Mouse (Mus musculus) heart, embryonic 16.5 days (tissue): ENCODE data around the gene Crabp2. TPM values are rescaled to one million over a fixed set of nuclear protein-coding genes. Genes with fewer than 3 reads are reported as not detected.
A peak's percentile ranks its signal among the peaks of the same experiment; 100 is the strongest.

Experiments used
- ATAC-seq: fragments of 200-750 bp; cut with Nextera tagmentation; replicated peaks from 2 replicates; pipeline ENCODE4 v1.8.0; 2017; ENCODE audit warnings: moderate number of reproducible peaks; ENCODE audit not compliant: insufficient read depth, low FRiP score; ENCODE audit errors: extremely low read depth
- H3K27ac ChIP-seq: fragments of 300-500 bp; sonication (generic); 2 replicates; pipeline ENCODE4 v1.5.1; 2014; ENCODE audit warnings: mild to moderate bottlenecking, low read length, control low read depth, moderate library complexity
- H3K27me3 ChIP-seq: fragments of 300-500 bp; sonication (generic); 2 replicates; pipeline ENCODE4 v1.6.1; 2014; ENCODE audit warnings: low read length, mixed read lengths; ENCODE audit not compliant: control insufficient read depth, insufficient read depth
- H3K36me3 ChIP-seq: fragments of 300-500 bp; sonication (generic); 2 replicates; pipeline ENCODE4 v1.6.1; 2014; ENCODE audit not compliant: control insufficient read depth, insufficient read depth
- H3K4me1 ChIP-seq: fragments of 300-500 bp; sonication (generic); 2 replicates; pipeline ENCODE4 v1.6.1; 2014; ENCODE audit warnings: low read length, mixed read lengths; ENCODE audit not compliant: control insufficient read depth, insufficient read depth
- H3K4me2 ChIP-seq: fragments of 300-500 bp; sonication (generic); 2 replicates; pipeline ENCODE4 v1.6.1; 2014; ENCODE audit warnings: low read depth, mild to moderate bottlenecking, control low read depth, low read length
- H3K4me3 ChIP-seq: fragments of 300-500 bp; sonication (generic); 2 replicates; pipeline ENCODE4 v1.5.1; 2014; ENCODE audit warnings: mild to moderate bottlenecking, control low read depth, low read length
- H3K9ac ChIP-seq: fragments of 300-500 bp; sonication (generic); 2 replicates; pipeline ENCODE4 v1.6.1; 2014; ENCODE audit warnings: low read length, control low read depth
- H3K9me3 ChIP-seq: fragments of 300-500 bp; sonication (generic); replicated peaks from 2 replicates; pipeline ENCODE4 v1.6.1; 2016; ENCODE audit warnings: low read length; ENCODE audit not compliant: control insufficient read depth
- WGBS: fragments of 180-500 bp; shearing (Covaris S2); extraction: QIAGEN DNeasy Blood & Tissue Kit; methylation state at CpG from one replicate; pipeline ENCODE4 v1.1.7; 2014; 5-methylcytosine and 5-hydroxymethylcytosine counted together
- polyA plus RNA-seq: library from polyadenylated mRNA; unstranded; fragments of >200 nt; fragmentation: Nextera tagmentation; extraction: Ambion mirVana; gene quantifications from 2 replicates; pipeline ENCODE4 v1.2.1, GENCODE M21; 2015

The Crabp2 gene
- polyA plus RNA-seq, 1 experiment from 2014 or later = 10.1 TPM

DNA sequence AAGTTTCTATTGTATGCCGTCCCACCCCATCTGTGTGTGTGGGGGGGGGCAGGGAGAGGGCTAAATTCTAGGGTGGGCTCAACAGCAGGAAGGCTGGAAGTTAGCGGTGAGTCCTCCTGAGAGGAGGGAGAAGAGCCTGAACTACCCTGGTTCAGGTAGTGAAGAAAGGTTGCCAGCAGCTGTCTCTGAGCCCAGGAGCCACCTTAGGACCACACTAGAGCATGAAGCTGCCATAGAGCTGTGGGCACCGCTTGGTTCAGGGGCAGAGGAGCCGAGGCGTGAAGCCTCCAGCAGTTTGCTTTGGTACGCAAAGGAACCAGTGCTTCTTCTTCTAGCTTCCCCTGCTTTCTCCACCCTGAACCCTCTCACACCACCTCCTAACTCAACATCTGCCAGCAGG, 35.2 kb downstream of the Crabp2 start:
- 57% methylated on average over 6 of the region's 6 CpGs for WGBS
- Histone ChIP-seq H3K4me1 (peaks cover 66% of the 10 kb centered on the region), H3K4me2 (peak overlapping the region; percentile 48), H3K27me3 (peaks cover 2% of the 10 kb centered on the region; the same call in 1 of the 2 replicates), H3K27ac (peak overlapping the region; percentile 93), H3K9me3 (no peaks in the 10 kb centered on the region), H3K4me3 (no peak overlapping the region), H3K9ac (peak overlapping the region; percentile 67), H3K36me3 (no peaks in the 10 kb centered on the region)
- ATAC-seq = no peak

DNA sequence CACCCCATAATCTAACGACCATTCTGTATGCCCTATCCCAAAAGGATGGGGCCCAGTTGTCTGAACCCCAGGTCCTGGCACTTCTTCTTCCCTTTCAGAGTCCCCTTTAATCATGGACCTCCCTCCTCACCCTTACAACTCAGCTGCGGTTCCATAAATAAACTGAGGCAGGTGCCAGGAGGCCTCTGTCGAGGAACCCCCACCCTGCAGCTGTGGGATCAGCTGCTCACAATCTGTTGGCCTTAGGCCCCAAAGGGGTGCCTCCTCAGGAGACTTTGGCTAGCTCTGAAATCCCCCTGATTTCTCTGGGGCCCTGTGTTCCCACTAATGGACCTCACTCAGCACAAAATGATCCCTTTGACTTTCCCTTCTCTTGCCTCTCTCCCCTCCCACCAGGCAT, 35.6 kb downstream of the Crabp2 start:
- H3K4me2 ChIP-seq = no peak overlapping the region
- no peaks in the 10 kb centered on the region for H3K9me3 ChIP-seq
- peak overlapping the region; percentile 93 for H3K27ac ChIP-seq
- WGBS = 21% methylated on average over 3 of the region's 3 CpGs
- no peak overlapping the region for H3K4me3 ChIP-seq
- no peak for ATAC-seq
- no peaks in the 10 kb centered on the region for H3K36me3 ChIP-seq
- peaks cover 5% of the 10 kb centered on the region for H3K27me3 ChIP-seq
- peaks cover 66% of the 10 kb centered on the region for H3K4me1 ChIP-seq
- H3K9ac ChIP-seq = no peak overlapping the region; the same call in 1 of the 2 replicates

DNA sequence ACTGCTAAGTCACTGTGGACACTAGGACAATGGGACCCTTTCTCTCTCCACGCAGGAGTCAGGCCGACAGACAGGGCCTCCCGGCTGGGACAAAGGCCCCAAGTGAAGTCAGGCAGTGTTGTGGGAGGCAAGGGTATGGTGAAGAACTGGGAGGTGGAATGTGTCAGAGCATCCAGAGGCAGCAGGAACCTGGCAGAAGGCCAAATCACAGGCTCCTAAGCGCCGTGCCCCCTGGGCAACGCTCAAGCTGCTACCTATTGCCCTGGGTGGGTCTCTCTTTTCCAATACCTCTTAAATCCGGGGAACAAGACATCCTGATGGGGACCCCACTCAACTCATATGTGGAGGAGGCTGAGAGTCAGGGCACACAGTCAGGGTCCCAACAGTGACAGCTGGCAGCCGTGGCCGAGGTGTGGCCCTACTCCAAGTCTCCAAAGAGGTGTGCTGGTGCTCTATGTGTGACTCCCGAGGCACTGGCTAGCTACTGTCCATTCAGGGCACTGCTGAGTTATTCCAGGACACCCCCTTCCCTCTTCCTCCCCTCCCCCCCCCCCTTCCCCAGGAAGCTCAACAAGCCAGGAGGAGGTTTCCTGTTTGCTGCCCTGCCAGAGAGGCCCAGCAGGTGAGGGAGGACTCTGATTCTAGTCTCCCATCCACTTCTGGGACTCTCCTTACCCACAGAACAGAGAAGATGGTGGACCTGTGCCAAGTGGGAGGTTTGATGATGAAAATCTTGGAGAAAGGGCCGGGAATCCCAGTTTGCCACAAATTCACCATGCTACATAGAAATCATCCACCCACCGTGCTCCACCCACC, 37.2 kb downstream of the Crabp2 start:
- H3K27me3 ChIP-seq = peaks cover 20% of the 10 kb centered on the region
- H3K4me3 ChIP-seq = no peak overlapping the region
- no peaks in the 10 kb centered on the region for H3K9me3 ChIP-seq
- H3K4me2 ChIP-seq = 0 out of 2 replicates have a peak overlapping the region, but pooled peaks have one; percentile 1
- H3K9ac ChIP-seq = peak overlapping the region; percentile 48
- peak overlapping the region; percentile 71 for H3K27ac ChIP-seq
- no peak for ATAC-seq
- no peaks in the 10 kb centered on the region for H3K36me3 ChIP-seq
- WGBS = 24% methylated on average over 12 of the region's 12 CpGs
- H3K4me1 ChIP-seq = peaks cover 66% of the 10 kb centered on the region

DNA sequence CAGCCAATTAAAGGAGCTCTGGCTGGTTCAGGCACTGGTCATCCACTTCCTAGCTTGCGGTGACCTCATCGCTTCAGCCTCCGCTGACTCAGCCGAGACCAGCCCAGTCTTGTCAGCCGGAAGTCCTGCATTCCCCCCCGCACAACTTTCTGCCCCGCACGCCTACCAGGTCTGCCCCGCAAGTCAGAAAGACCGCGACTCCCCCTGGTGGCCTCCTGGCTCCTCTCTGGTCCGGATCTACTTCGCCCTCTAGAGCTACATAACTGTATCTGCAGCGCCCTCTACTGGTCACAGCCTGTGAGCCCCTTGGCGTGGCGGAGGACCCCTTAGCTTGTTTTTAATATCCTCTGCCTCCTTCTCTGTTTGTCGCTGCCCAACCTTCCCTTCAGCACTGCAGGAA, 38.4 kb downstream of the Crabp2 start:
- peak overlapping the region; percentile 71 for H3K27ac ChIP-seq
- H3K4me1 ChIP-seq = peaks cover 58% of the 10 kb centered on the region
- peak; percentile 64 for ATAC-seq
- no peaks in the 10 kb centered on the region for H3K36me3 ChIP-seq
- peak overlapping the region; percentile 44 for H3K4me3 ChIP-seq
- WGBS = under 1% methylated on average over 17 of the region's 17 CpGs
- H3K27me3 ChIP-seq = peaks cover 26% of the 10 kb centered on the region
- peak overlapping the region; percentile 64 for H3K9ac ChIP-seq
- no peaks in the 10 kb centered on the region for H3K9me3 ChIP-seq
- peak overlapping the region; percentile 76 for H3K4me2 ChIP-seq

DNA sequence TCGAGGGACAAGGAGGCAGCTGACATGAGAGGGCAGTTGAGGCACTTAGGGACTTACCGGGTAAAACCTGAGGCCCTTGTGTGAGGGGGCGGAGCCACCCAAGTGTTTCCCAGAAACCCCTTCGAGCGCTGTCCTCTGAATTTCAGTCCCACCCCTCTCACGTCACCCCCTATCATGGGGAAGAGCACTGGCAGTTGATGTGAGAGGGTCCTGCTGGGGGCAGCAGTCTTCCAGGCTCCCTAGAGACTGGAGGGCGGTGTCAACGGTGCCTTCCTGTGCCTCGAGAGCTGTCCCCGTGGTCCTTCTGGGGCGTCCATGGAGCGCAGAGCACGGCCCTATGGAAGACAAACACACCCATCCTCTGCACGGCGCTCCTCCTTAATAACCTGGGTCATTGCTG, 39.2 kb downstream of the Crabp2 start:
- peak overlapping the region; percentile 44 for H3K4me3 ChIP-seq
- H3K27ac ChIP-seq = no peak overlapping the region; the same call in 1 of the 2 replicates
- peaks cover 51% of the 10 kb centered on the region for H3K4me1 ChIP-seq
- H3K36me3 ChIP-seq = no peaks in the 10 kb centered on the region
- under 1% methylated on average over 15 of the region's 15 CpGs for WGBS
- peak; percentile 49 for ATAC-seq
- H3K9me3 ChIP-seq = no peaks in the 10 kb centered on the region
- peaks cover 34% of the 10 kb centered on the region for H3K27me3 ChIP-seq
- H3K4me2 ChIP-seq = peak overlapping the region; percentile 76
- peak overlapping the region; percentile 64 for H3K9ac ChIP-seq

DNA sequence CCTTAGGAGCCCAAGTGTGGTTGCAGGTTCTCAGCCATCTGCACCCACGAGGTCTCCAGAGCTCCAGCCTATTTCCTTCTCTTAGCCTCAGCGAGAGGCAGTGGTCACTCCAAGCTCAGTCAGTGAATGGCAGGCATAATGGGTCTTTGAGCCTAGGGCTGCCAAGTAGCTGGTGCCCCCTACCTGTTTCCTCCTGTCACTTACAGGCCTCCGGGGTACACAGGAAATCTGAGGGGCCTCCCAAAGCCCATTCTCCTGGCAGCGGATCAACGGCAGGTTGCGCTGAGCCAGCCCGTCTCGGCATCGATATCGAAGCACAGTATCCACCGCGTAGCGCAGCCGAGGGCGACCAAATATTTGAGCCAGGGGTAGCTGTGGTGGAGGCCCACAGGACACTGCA, 39.6 kb downstream of the Crabp2 start:
- no peaks in the 10 kb centered on the region for H3K36me3 ChIP-seq
- no peaks in the 10 kb centered on the region for H3K9me3 ChIP-seq
- 7% methylated on average over 15 of the region's 15 CpGs for WGBS
- H3K4me1 ChIP-seq = peaks cover 46% of the 10 kb centered on the region
- H3K27me3 ChIP-seq = peaks cover 38% of the 10 kb centered on the region
- H3K9ac ChIP-seq = peak overlapping the region; percentile 64
- peak overlapping the region; percentile 44 for H3K4me3 ChIP-seq
- peak overlapping the region; percentile 76 for H3K4me2 ChIP-seq
- no peak overlapping the region for H3K27ac ChIP-seq
- no peak for ATAC-seq

DNA sequence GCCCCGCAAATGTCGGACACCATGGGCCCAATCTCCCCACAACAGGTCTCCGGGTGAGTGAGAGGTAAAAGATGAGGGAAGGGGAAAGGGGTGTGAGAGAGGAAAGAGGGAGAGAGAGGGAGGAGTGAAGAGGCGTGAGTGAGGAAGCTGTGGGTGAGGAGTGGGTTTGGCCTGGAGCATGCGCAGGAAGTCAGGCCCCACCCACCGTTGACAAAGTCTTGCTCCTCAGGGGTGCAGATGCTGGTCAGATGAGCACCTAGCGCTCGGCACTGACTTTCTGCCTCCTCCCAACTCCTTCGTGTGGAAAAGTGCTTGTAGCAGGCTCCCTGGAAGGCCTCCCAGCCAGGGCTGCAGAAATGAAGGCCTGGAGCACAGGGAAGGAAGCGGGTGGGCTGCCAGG, 41.5 kb downstream of the Crabp2 start:
- H3K4me2 ChIP-seq = no peak overlapping the region
- no peaks in the 10 kb centered on the region for H3K36me3 ChIP-seq
- no peak overlapping the region for H3K9ac ChIP-seq
- H3K27ac ChIP-seq = no peak overlapping the region
- no peak for ATAC-seq
- peaks cover 57% of the 10 kb centered on the region for H3K27me3 ChIP-seq
- H3K4me1 ChIP-seq = peaks cover 31% of the 10 kb centered on the region
- WGBS = 23% methylated on average over 10 of the region's 10 CpGs
- no peak overlapping the region for H3K4me3 ChIP-seq
- H3K9me3 ChIP-seq = no peaks in the 10 kb centered on the region

DNA sequence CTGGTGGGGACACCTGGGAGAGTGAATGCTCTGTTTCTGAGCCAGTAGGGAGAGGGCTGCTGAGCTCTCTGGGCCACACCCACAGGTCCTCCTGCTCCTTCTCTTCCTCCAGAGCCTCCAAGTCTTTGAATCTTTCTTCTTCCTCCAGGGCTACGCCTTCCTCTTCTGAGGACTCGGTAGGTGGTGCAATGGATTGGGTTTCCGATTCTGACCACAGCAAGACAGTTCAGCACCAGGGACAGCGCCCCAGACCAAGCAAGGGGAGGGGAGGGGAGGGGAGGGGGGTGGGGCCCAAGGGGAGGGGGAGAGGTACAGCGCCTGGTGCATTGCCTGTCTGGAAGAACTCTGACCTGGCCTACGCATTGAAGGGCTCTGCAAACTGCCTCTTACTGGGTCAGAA, 45.0 kb downstream of the Crabp2 start:
- Histone ChIP-seq H3K36me3 (no peaks in the 10 kb centered on the region), H3K27ac (no peak overlapping the region), H3K4me1 (peaks cover 4% of the 10 kb centered on the region), H3K4me3 (no peak overlapping the region), H3K9ac (no peak overlapping the region), H3K4me2 (no peak overlapping the region), H3K9me3 (no peaks in the 10 kb centered on the region), H3K27me3 (peaks cover 91% of the 10 kb centered on the region)
- ATAC-seq = no peak
- 1% methylated on average over 6 of the region's 6 CpGs for WGBS

DNA sequence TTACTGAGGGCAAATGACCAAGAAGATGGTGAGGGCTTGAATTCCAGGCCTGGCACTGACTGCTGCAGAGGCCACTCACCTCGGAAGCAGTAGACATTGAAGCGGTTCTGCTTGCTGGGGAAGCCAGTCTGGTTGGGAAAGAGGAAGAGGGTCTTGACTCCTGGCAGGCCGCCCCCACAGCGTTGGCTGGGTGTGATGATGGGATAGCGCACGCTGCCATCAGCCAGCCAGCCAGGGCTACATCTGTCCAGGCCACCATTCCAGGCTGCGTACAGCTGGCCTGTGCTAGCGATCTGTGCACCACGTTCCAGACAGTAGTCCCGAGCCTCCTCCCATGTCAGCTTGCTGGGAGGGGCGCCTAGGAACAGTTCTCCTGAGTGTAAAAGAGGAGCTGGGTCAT, 46.9 kb downstream of the Crabp2 start:
- peaks cover 95% of the 10 kb centered on the region for H3K27me3 ChIP-seq
- no peak overlapping the region for H3K4me2 ChIP-seq
- ATAC-seq = no peak
- no peaks in the 10 kb centered on the region for H3K36me3 ChIP-seq
- H3K4me1 ChIP-seq = peaks cover 15% of the 10 kb centered on the region
- no peak overlapping the region for H3K27ac ChIP-seq
- H3K9me3 ChIP-seq = no peaks in the 10 kb centered on the region
- WGBS = 29% methylated on average over 11 of the region's 11 CpGs
- H3K4me3 ChIP-seq = no peak overlapping the region
- no peak overlapping the region for H3K9ac ChIP-seq
